ENCODE assay signal across 28 mouse cellular contexts in genomic region chr13:49571418-49571817, GRCm38 (mm10). TPM values are rescaled to one million over a fixed set of nuclear protein-coding genes. Genes with fewer than 3 reads are reported as not detected.
DNase-seq lines count a peak whose midpoint lies in the region; ATAC-seq and TF ChIP-seq lines count a peak whose summit lies in the region.
"Had no signal": no experiment of that assay in that cellular context is flagged by ENCODE, and none has a peak within 500 bp of the region (broad histone marks: within the 10 kb centered on the region; RNA-seq: fewer than 3 reads in every experiment).

No protein-coding gene starts in this region.

- H3K4me1 ChIP-seq in limb, embryonic 14.5 days (ENCODE audit: control insufficient read depth, insufficient read depth, low read length): no peaks in the 10 kb centered on the region
- peaks cover 22% of the 10 kb centered on the region for H3K4me1 ChIP-seq in liver, embryonic 15.5 days (replicated peaks)
- no peaks in the 10 kb centered on the region for H3K4me1 ChIP-seq in hindbrain, embryonic 13.5 days (replicated peaks)
- H3K4me1 ChIP-seq: heart, embryonic 15.5 days; intestine, embryonic 15.5 days; limb, embryonic 15.5 days; midbrain, embryonic 10.5 days had no signal

- ATAC-seq in limb, embryonic 14.5 days (ENCODE audit: low FRiP score, low read depth): 0 out of 2 replicates have a peak, but pooled peaks have one; percentile 30
- peak; percentile 83 for ATAC-seq in liver, embryonic 15.5 days (ENCODE audit: insufficient read depth)
- ATAC-seq in hindbrain, embryonic 13.5 days (ENCODE audit: low FRiP score): no peak
- ATAC-seq: forebrain, postnatal 0 days; hindbrain, embryonic 16.5 days; intestine, embryonic 15.5 days; midbrain, embryonic 16.5 days had no signal

- H3K4me2 ChIP-seq in limb, embryonic 14.5 days (replicated peaks; ENCODE audit: low read depth, low read length, severe bottlenecking): no peak overlapping the region
- H3K4me2 ChIP-seq in liver, embryonic 15.5 days: peak overlapping the region; percentile 29; the same call in 1 of the 2 replicates
- no peak overlapping the region for H3K4me2 ChIP-seq in hindbrain, embryonic 13.5 days
- H3K4me2 ChIP-seq: heart, embryonic 15.5 days; intestine, embryonic 15.5 days; limb, embryonic 15.5 days had no signal

- no peaks in the 10 kb centered on the region for H3K36me3 ChIP-seq in limb, embryonic 14.5 days (ENCODE audit: control insufficient read depth, insufficient read depth, low read length)
- H3K36me3 ChIP-seq in liver, embryonic 15.5 days (replicated peaks): no peaks in the 10 kb centered on the region
- H3K36me3 ChIP-seq in hindbrain, embryonic 13.5 days: no peaks in the 10 kb centered on the region
- H3K36me3 ChIP-seq: heart, embryonic 15.5 days; intestine, embryonic 15.5 days; limb, embryonic 15.5 days; midbrain, embryonic 10.5 days had no signal

- no peak overlapping the region for H3K9ac ChIP-seq in limb, embryonic 14.5 days (ENCODE audit: low read depth, low read length, severe bottlenecking)
- no peak overlapping the region for H3K9ac ChIP-seq in liver, embryonic 15.5 days
- H3K9ac ChIP-seq in hindbrain, embryonic 13.5 days: no peak overlapping the region
- H3K9ac ChIP-seq: forebrain, postnatal 0 days; heart, embryonic 15.5 days; intestine, embryonic 15.5 days; limb, embryonic 15.5 days had no signal

- peak; percentile 70 for DNase-seq in 416B (ENCODE audit: low read depth)
- DNase-seq in c-Kit-positive CD71-negative TER-119-negative erythroid progenitor cells, embryonic 14.5 days (ENCODE audit: low read depth): peak; percentile 25
- no peak for DNase-seq in limb, embryonic 14.5 days (ENCODE audit: low spot score)
- DNase-seq in cerebellum, adult 11-12 months: no peak
- DNase-seq in left cerebral cortex, adult 8-10 months (ENCODE audit: low spot score in 2 of 2): no peak
- no peak for DNase-seq in natural killer cell, adult 2 months (ENCODE audit: low spot score in 2 of 2)
- DNase-seq: adrenal gland, postnatal 10 days; cerebellum, adult 11 months; cerebellum, postnatal 14 days; forebrain, postnatal 0 days; kidney, adult 8-10 months; kidney, postnatal 25 days; layer of hippocampus, postnatal 36 days; lung, postnatal 4 days; thymus, adult 18-20 months; thymus, postnatal 4 days had no signal

- TF ChIP-seq POLR2A in limb, embryonic 14.5 days (IDR thresholded peaks at IDR 0.05; ENCODE audit: borderline replicate concordance, extremely low read depth, insufficient read depth, insufficient read length): no peak

- 80% methylated on average over 2 of the region's 2 CpGs for WGBS in limb, embryonic 14.5 days
- 14% methylated on average over 2 of the region's 2 CpGs for WGBS in liver, embryonic 15.5 days (ENCODE audit: insufficient replicate concordance)
- WGBS in hindbrain, embryonic 13.5 days: 94% methylated on average over 2 of the region's 2 CpGs

- no peak overlapping the region for H3K4me3 ChIP-seq in limb, embryonic 14.5 days (replicated peaks; ENCODE audit: low read length)
- no peak overlapping the region for H3K4me3 ChIP-seq in liver, embryonic 15.5 days (replicated peaks)
- H3K4me3 ChIP-seq in hindbrain, embryonic 13.5 days: no peak overlapping the region
- H3K4me3 ChIP-seq: heart, embryonic 15.5 days; intestine, embryonic 15.5 days; layer of hippocampus, adult 2 months; limb, embryonic 15.5 days; midbrain, embryonic 10.5 days; myocyte had no signal

- no peaks in the 10 kb centered on the region for H3K27me3 ChIP-seq in limb, embryonic 14.5 days (ENCODE audit: control insufficient read depth, insufficient read depth, low read length)
- H3K27me3 ChIP-seq in liver, embryonic 15.5 days: no peaks in the 10 kb centered on the region
- H3K27me3 ChIP-seq in hindbrain, embryonic 13.5 days: no peaks in the 10 kb centered on the region
- H3K27me3 ChIP-seq: heart, embryonic 15.5 days; intestine, embryonic 15.5 days; limb, embryonic 15.5 days had no signal

- H3K27ac ChIP-seq in limb, embryonic 14.5 days (replicated peaks; ENCODE audit: low read depth, low read length): 0 out of 2 replicates have a peak overlapping the region, but pooled peaks have one; percentile 7
- H3K27ac ChIP-seq in liver, embryonic 15.5 days (replicated peaks): peak overlapping the region; percentile 42
- no peak overlapping the region for H3K27ac ChIP-seq in hindbrain, embryonic 13.5 days
- H3K27ac ChIP-seq: heart, embryonic 15.5 days; intestine, embryonic 15.5 days; layer of hippocampus, adult 2 months; midbrain, embryonic 10.5 days had no signal

- no peaks in the 10 kb centered on the region for H3K9me3 ChIP-seq in limb, embryonic 14.5 days (ENCODE audit: control insufficient read depth, low read length)
- H3K9me3 ChIP-seq in liver, embryonic 15.5 days (replicated peaks): no peaks in the 10 kb centered on the region
- H3K9me3 ChIP-seq in hindbrain, embryonic 13.5 days: no peaks in the 10 kb centered on the region
- H3K9me3 ChIP-seq: heart, embryonic 15.5 days; intestine, embryonic 15.5 days; limb, embryonic 15.5 days; midbrain, embryonic 10.5 days had no signal

RNA-seq across cellular contexts. Expression of gene Omd, which starts 10.8 kb away (rescaled TPM):
- polyA plus RNA-seq in limb, embryonic 14.5 days (2012; rRNA removed): 4.1 and 5.4 TPM in 2 replicates
- 7.8 and 8.5 TPM in 2 replicates for polyA plus RNA-seq in limb, embryonic 14.5 days (2014; fragmentation: Nextera tagmentation; extraction: Ambion mirVana)
- 0.55 TPM in 2 replicates for polyA plus RNA-seq in liver, embryonic 15.5 days (2015; fragmentation: Nextera tagmentation; extraction: Ambion mirVana)
- polyA plus RNA-seq in hindbrain, embryonic 13.5 days (2015; fragmentation: Nextera tagmentation; extraction: Ambion mirVana): 0.26 and 0.45 TPM in 2 replicates
- total RNA-seq in left cerebral cortex, adult 8-10 months (2022): 1 to 10 TPM; 1.6 to 2.2 (median 2.1) TPM
- total RNA-seq: ES-E14; hematopoietic stem cell, adult 5-6 weeks had no signal

RNA-seq across cellular contexts. Expression of gene Aspn, which starts 27.2 kb away (rescaled TPM):
- polyA plus RNA-seq in limb, embryonic 14.5 days (2012; rRNA removed): 57.9 and 76.8 TPM in 2 replicates
- polyA plus RNA-seq in limb, embryonic 14.5 days (2014; fragmentation: Nextera tagmentation; extraction: Ambion mirVana): 106 and 120 TPM in 2 replicates
- polyA plus RNA-seq in liver, embryonic 15.5 days (2015; fragmentation: Nextera tagmentation; extraction: Ambion mirVana): 2.0 and 2.2 TPM in 2 replicates
- polyA plus RNA-seq in hindbrain, embryonic 13.5 days (2015; fragmentation: Nextera tagmentation; extraction: Ambion mirVana): 0.57 and 1.9 TPM in 2 replicates
- under 1 TPM; 0.50 to 0.97 (median 0.67) TPM for total RNA-seq in left cerebral cortex, adult 8-10 months (2022)
- total RNA-seq: ES-E14; hematopoietic stem cell, adult 5-6 weeks had no signal

RNA-seq across cellular contexts. Expression of gene Ogn, which starts 36.4 kb away (rescaled TPM):
- polyA plus RNA-seq in limb, embryonic 14.5 days (2012; rRNA removed): 100 and 135 TPM in 2 replicates
- polyA plus RNA-seq in limb, embryonic 14.5 days (2014; fragmentation: Nextera tagmentation; extraction: Ambion mirVana): 275 and 276 TPM in 2 replicates
- polyA plus RNA-seq in liver, embryonic 15.5 days (2015; fragmentation: Nextera tagmentation; extraction: Ambion mirVana): 3.7 and 4.3 TPM in 2 replicates
- 8.1 and 14.9 TPM in 2 replicates for polyA plus RNA-seq in hindbrain, embryonic 13.5 days (2015; fragmentation: Nextera tagmentation; extraction: Ambion mirVana)
- total RNA-seq in left cerebral cortex, adult 8-10 months (2022): 1 to 10 TPM; 5.1 to 9.6 (median 8.3) TPM
- total RNA-seq: hematopoietic stem cell, adult 5-6 weeks had no signal

Comparison
In these comparisons a context has a peak if more than half of its experiments do, and no peak if none do; other contexts are left out.
1. DNase-seq: peak in 416B (single experiment) and c-Kit-positive CD71-negative TER-119-negative erythroid progenitor cells, embryonic 14.5 days (single experiment); none in limb, embryonic 14.5 days (single experiment), cerebellum, adult 11-12 months (single experiment), left cerebral cortex, adult 8-10 months (0 of 2) and natural killer cell, adult 2 months (0 of 2).
2. RNA of gene Aspn, which starts 27.2 kb away (polyA plus RNA-seq): 57.9 to 120 TPM in limb, embryonic 14.5 days; 2.0 to 2.2 TPM in liver, embryonic 15.5 days and 0.57 to 1.9 TPM in hindbrain, embryonic 13.5 days; every median in the first group is over 10 times any median in the second.